Mouse (Mus musculus): ENCODE data around the gene Cnfn. TPM values are rescaled to one million over a fixed set of nuclear protein-coding genes. Genes with fewer than 3 reads are reported as not detected.
"Not testable (repeated sequence)": the region's sequence is repeated elsewhere in the genome, so short reads cannot be mapped to it uniquely, and the experiment has no call there.

Cnfn gene
- polyA plus RNA-seq, 1 experiment from 2014 or later, result not detected

DNA sequence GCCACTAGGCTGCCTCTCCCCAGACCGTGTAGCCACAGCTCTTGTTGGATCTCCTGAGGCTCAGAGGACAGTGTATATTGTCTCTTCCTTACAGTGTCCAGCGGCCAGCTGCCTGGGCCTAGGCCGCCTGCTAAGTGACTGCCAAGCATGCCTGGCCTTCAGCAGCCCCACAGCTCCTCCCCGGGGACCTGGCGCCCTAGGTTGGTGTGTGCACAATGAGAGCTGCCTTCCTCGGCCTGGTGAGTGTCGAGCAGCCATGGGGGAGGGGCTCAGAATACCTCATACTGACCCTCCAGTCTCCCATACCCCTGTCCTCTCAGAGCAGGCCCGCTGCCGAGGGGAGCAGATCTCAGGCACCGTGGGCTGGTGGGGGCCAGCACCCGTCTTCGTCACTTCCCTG lies 35.1 kb downstream of the Cnfn start:
- Histone ChIP-seq H3K4me1 (no peaks in the 10 kb centered on the region), H3K27me3 (ENCODE audit: low read depth, poor library complexity, severe bottlenecking) (no peaks in the 10 kb centered on the region), H3K36me3 (peaks cover 94% of the 10 kb centered on the region), H3K27ac (no peak overlapping the region), H3K9me3 (replicated peaks) (0 out of 2 replicates have a peak, but pooled peaks cover 2% of the 10 kb centered on the region), H3K4me3 (no peak overlapping the region)
- DNase-seq (ENCODE audit: low spot score), result no peak
- WGBS, result 83% methylated on average over 12 of the region's 12 CpGs

DNA sequence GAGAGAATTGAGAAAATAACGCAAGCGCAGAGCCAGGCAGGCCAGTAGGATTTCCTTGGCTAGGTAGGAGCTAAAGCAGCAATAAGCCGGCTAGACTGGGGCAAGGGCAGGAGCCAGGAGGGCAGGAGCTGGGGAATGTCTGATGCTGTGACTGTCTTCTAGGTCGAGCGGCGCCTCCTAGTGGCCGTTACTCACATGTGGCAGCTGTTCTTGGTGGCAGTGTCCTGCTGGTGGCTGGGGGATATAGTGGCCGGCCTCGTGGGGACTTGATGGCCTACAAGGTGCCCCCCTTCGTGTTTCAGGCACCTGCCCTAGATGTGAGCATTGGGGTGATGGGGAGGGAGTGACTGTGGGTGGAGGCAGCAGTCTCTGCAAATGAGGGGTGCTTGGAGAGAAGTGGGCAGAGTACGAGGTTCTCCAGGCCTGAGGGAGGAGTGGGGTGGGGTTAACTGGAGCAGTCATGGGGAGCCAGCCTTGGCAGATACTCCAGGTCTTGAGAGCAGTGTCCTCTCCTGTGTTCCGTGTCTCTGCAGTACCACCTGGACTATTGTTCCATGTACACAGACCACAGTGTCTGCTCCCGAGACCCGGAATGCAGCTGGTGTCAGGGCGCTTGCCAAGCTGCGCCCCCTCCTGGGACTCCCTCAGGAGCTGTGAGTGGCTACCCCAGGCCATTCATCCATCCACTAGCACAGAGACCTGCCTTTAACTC lies 35.8 kb downstream of the Cnfn start:
- no peaks in the 10 kb centered on the region for H3K27me3 ChIP-seq (ENCODE audit: low read depth, poor library complexity, severe bottlenecking)
- WGBS, result 43% methylated on average over 16 of the region's 16 CpGs
- H3K36me3 ChIP-seq, result peaks cover 96% of the 10 kb centered on the region
- peak; percentile 85 for DNase-seq (ENCODE audit: low spot score)
- H3K27ac ChIP-seq, result no peak overlapping the region
- H3K4me3 ChIP-seq, result no peak overlapping the region; the same call in 1 of the 2 replicates
- H3K4me1 ChIP-seq, result no peaks in the 10 kb centered on the region
- H3K9me3 ChIP-seq (replicated peaks), result 0 out of 2 replicates have a peak, but pooled peaks cover 2% of the 10 kb centered on the region

DNA sequence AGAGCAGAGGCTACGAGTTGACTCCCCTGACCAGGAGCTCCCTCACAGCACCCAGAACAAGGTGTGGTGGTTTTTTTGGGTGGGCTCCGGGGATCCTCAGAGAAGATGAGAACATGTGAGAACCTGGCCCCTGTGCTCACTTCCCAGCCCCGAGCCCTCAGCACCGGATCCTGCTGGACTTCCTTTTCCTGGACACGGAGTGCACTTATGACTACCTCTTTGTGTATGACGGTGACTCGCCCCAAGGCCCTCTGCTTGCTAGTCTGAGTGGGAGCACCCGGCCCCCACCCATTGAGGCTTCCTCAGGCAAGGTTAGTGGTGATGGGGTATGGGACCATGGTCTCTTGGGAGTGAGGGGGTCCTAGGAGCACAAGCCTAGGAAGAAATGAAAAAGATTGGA lies 43.3 kb downstream of the Cnfn start:
- Histone ChIP-seq H3K4me3 (no peak overlapping the region), H3K27ac (0 out of 2 replicates have a peak overlapping the region, but pooled peaks have one; percentile 34), H3K36me3 (peaks cover 63% of the 10 kb centered on the region), H3K9me3 (replicated peaks) (no peaks in the 10 kb centered on the region), H3K4me1 (peaks cover 19% of the 10 kb centered on the region), H3K27me3 (ENCODE audit: low read depth, poor library complexity, severe bottlenecking) (no peaks in the 10 kb centered on the region)
- WGBS, result 88% methylated on average over 8 of the region's 8 CpGs
- DNase-seq (ENCODE audit: low spot score), result no peak

DNA sequence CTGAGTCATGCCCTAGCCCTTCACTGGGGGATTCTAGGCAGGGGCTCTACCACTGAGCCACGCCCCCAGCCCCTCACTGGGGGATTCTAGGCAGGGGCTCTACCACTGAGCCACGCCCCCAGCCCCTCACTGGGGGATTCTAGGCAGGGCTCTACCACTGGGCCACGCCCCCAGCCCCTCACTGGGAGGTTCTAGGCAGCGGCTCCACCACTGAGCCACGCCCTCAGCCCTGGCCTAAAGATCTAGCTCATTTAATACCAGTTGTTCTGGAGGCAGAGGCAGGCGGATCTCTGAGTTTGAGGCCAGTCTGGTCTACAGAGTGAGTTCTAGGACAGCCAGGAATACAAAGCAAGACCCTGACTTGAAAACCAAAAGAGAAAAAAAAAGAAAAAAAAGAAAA lies 44.1 kb downstream of the Cnfn start:
- DNase-seq (ENCODE audit: low spot score); H3K9me3 ChIP-seq (replicated peaks); H3K4me3 ChIP-seq; H3K27me3 ChIP-seq (ENCODE audit: low read depth, poor library complexity, severe bottlenecking); H3K27ac ChIP-seq: not testable (repeated sequence)
- peaks cover 21% of the 10 kb centered on the region for H3K4me1 ChIP-seq
- peaks cover 57% of the 10 kb centered on the region for H3K36me3 ChIP-seq
- 92% methylated on average over 6 of the region's 6 CpGs for WGBS

DNA sequence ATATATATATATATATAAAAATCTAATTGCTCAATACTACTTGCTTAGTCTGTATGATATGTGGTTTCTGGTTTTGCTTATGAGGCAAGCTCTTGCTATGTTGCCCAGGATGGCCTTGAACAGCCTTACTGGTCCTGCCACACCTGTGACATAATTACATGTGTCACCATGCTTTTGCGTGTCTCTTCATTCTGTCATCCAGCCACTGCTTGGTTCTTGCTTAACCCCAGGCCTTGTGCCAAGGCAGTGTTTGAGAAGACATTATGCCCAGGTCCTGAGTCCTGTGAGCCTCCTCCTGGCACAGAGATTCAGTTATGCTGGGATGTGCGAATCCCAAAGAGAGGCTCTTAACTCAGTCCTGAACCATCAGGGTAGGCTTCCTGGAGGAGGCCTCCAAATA lies 46.3 kb downstream of the Cnfn start:
- peaks cover 26% of the 10 kb centered on the region for H3K4me1 ChIP-seq
- H3K4me3 ChIP-seq, result peak overlapping the region; percentile 17; the same call in 1 of the 2 replicates
- H3K36me3 ChIP-seq, result peaks cover 45% of the 10 kb centered on the region
- H3K27me3 ChIP-seq (ENCODE audit: low read depth, poor library complexity, severe bottlenecking), result no peaks in the 10 kb centered on the region
- no peaks in the 10 kb centered on the region for H3K9me3 ChIP-seq (replicated peaks)
- no peak for DNase-seq (ENCODE audit: low spot score)
- H3K27ac ChIP-seq, result peak overlapping the region; percentile 38
- WGBS, result 92% methylated on average over 2 of the region's 2 CpGs

DNA sequence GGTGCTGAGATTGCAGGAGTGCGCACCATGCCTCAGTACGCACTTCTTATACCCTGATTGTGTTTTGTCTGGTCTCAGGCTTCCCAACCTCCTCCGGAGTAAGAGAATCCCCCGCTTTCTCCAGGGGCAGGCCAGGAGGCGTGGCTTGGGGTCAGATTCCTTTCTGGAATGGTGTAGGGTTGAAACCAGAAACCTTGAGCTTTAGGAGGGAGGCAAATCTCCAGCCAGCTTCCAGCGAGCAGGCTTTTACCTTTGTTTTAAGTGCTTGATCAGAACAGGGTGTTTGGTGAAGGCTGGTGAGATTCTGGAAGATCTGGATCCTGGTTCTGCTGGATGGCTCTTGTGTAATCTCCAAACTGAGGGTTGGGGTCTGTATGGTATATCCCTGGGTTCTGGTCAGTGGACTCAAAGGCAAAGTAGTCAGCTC lies 47.5 kb downstream of the Cnfn start:
- peaks cover 37% of the 10 kb centered on the region for H3K4me1 ChIP-seq
- 3% methylated on average over 6 of the region's 6 CpGs for WGBS
- H3K27ac ChIP-seq, result peak overlapping the region; percentile 93
- H3K27me3 ChIP-seq (ENCODE audit: low read depth, poor library complexity, severe bottlenecking), result no peaks in the 10 kb centered on the region
- H3K4me3 ChIP-seq, result peak overlapping the region; percentile 44
- H3K36me3 ChIP-seq, result peaks cover 34% of the 10 kb centered on the region
- peak; percentile 80 for DNase-seq (ENCODE audit: low spot score)
- no peaks in the 10 kb centered on the region for H3K9me3 ChIP-seq (replicated peaks)

Other genes starting within 250 kb of the Cnfn start
- gene Pou2f2, start 190.0 kb downstream of the Cnfn start, polyA plus RNA-seq (2016; fragmentation: Nextera tagmentation; extraction: Ambion mirVana), result 3.3 and 4.1 TPM in 2 replicates
- 10.5 and 11.5 TPM in 2 replicates for gene Dedd2, start 149.1 kb downstream of the Cnfn start, polyA plus RNA-seq (2016; fragmentation: Nextera tagmentation; extraction: Ambion mirVana)
- 3.1 and 3.3 TPM in 2 replicates for gene Zfp526, start 148.3 kb downstream of the Cnfn start, polyA plus RNA-seq (2016; fragmentation: Nextera tagmentation; extraction: Ambion mirVana)
- 11.7 and 12.0 TPM in 2 replicates for gene Gsk3a, start 131.9 kb downstream of the Cnfn start, polyA plus RNA-seq (2016; fragmentation: Nextera tagmentation; extraction: Ambion mirVana)
- 14.2 and 16.6 TPM in 2 replicates for gene Erf, start 119.0 kb downstream of the Cnfn start, polyA plus RNA-seq (2016; fragmentation: Nextera tagmentation; extraction: Ambion mirVana)
- gene Cic, start 102.0 kb downstream of the Cnfn start, polyA plus RNA-seq (2016; fragmentation: Nextera tagmentation; extraction: Ambion mirVana), result 21.4 and 25.2 TPM in 2 replicates
- gene Pafah1b3, start 71.7 kb downstream of the Cnfn start, polyA plus RNA-seq (2016; fragmentation: Nextera tagmentation; extraction: Ambion mirVana), result 224 and 248 TPM in 2 replicates
- 1.1 and 1.3 TPM in 2 replicates for gene Prr19, start 68.3 kb downstream of the Cnfn start, polyA plus RNA-seq (2016; fragmentation: Nextera tagmentation; extraction: Ambion mirVana)
- gene Tmem145, start 63.6 kb downstream of the Cnfn start, polyA plus RNA-seq (2016; fragmentation: Nextera tagmentation; extraction: Ambion mirVana), result 0.14 and 0.38 TPM in 2 replicates
- gene Megf8, start 52.6 kb downstream of the Cnfn start, polyA plus RNA-seq (2016; fragmentation: Nextera tagmentation; extraction: Ambion mirVana), result 17.6 and 22.2 TPM in 2 replicates
- gene Lipe, start 29.0 kb upstream of the Cnfn start, polyA plus RNA-seq (2016; fragmentation: Nextera tagmentation; extraction: Ambion mirVana), result 8.4 and 8.9 TPM in 2 replicates
- gene Cxcl17, start 43.2 kb upstream of the Cnfn start, polyA plus RNA-seq (2016; fragmentation: Nextera tagmentation; extraction: Ambion mirVana), result 0.54 and 0.91 TPM in 2 replicates
- gene Ceacam1, start 107.9 kb upstream of the Cnfn start, polyA plus RNA-seq (2016; fragmentation: Nextera tagmentation; extraction: Ambion mirVana), result 1.5 and 1.7 TPM in 2 replicates
- gene Ceacam2, start 170.1 kb upstream of the Cnfn start, polyA plus RNA-seq (2016; fragmentation: Nextera tagmentation; extraction: Ambion mirVana), result 0.08 TPM in 1 of 2 replicates, not detected in the other
- gene Erich4, start 246.2 kb upstream of the Cnfn start, polyA plus RNA-seq (2016; fragmentation: Nextera tagmentation; extraction: Ambion mirVana), result not detected in 2 replicates
- gene Dmac2, start 249.7 kb upstream of the Cnfn start, polyA plus RNA-seq (2016; fragmentation: Nextera tagmentation; extraction: Ambion mirVana), result 34.1 and 35.2 TPM in 2 replicates